Mouse (Mus musculus): ENCODE data around the gene Rgs2. TPM values are rescaled to one million over a fixed set of nuclear protein-coding genes. Genes with fewer than 3 reads are reported as not detected.

The Rgs2 gene
- polyA plus RNA-seq, 1 experiment from 2014 or later: 8.1 TPM

DNA sequence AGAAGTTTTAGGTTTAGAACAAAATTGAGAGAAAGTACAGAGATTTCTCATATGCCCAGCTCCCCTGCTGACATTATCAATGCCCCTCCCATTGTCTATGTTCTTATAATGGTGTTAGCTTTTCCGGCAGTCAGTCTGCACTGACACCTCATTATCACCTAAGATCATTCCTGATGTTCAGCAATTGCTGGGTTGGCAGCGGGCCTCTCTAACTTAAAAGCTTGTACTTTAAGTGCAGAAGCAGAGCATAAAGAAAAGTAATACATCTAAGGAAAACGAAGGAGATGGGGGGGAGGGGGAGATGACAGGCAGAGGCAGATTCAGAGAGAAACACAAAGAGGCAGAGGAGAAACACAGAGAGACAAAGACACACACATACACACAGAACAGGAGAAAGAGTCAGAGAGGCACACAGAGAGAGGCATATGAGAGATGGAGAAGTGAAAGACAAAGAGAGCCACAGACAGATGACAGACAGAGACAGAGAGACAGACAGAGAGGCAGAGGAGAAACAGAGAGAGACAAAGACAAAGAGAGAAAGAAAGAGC, 21.1 kb downstream of the Rgs2 start:
- no peak overlapping the region for H3K9ac ChIP-seq
- H3K4me2 ChIP-seq: no peak overlapping the region
- no peaks in the 10 kb centered on the region for H3K36me3 ChIP-seq
- no peaks in the 10 kb centered on the region for H3K4me1 ChIP-seq (replicated peaks)
- H3K27ac ChIP-seq: no peak overlapping the region
- no peaks in the 10 kb centered on the region for H3K9me3 ChIP-seq (replicated peaks)
- no peaks in the 10 kb centered on the region for H3K27me3 ChIP-seq
- DNase-seq (no peak), ATAC-seq (ENCODE audit: low read depth) (no peak)
- H3K4me3 ChIP-seq (replicated peaks): no peak overlapping the region
- WGBS (ENCODE audit: insufficient replicate concordance): 44% methylated on average over 3 of the region's 3 CpGs

DNA sequence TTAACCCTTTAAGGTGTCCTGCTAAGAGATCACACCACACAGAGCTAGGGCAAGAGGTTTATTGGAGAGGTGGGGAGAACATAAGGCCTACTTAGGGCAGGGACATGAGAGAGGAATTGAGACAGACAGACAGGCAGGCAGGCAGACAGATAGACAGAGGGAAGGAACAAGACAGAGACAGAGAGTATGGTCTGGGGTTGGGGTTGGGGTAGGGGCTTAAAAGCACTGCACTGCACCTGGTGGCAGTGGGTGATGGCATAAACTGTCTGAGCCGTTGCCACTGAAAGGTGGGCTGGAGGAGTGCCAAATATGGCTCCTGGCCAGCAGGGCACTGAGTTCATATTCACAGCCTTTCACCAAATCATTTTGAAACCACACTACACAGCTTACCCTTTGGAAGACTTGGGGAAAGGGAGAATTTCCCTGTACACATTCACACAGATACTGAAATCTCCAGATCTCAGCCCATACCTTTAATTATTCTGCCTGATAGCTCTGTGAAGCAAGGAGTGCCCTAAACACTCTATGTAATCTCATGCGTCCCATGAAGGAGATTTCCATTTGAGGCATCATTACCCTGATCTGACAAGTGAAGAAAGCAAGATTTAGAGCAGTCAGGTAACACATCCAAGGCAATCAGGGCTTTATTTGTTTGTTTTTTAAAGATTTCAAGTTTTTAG, 21.7 kb downstream of the Rgs2 start:
- Histone ChIP-seq H3K4me1 (replicated peaks) (no peaks in the 10 kb centered on the region), H3K9ac (no peak overlapping the region), H3K4me3 (replicated peaks) (no peak overlapping the region), H3K36me3 (no peaks in the 10 kb centered on the region), H3K27ac (no peak overlapping the region), H3K9me3 (replicated peaks) (no peaks in the 10 kb centered on the region), H3K4me2 (no peak overlapping the region), H3K27me3 (no peaks in the 10 kb centered on the region)
- ATAC-seq (ENCODE audit: low read depth) (no peak), DNase-seq (no peak)
- 43% methylated on average over 2 of the region's 2 CpGs for WGBS (ENCODE audit: insufficient replicate concordance)

DNA sequence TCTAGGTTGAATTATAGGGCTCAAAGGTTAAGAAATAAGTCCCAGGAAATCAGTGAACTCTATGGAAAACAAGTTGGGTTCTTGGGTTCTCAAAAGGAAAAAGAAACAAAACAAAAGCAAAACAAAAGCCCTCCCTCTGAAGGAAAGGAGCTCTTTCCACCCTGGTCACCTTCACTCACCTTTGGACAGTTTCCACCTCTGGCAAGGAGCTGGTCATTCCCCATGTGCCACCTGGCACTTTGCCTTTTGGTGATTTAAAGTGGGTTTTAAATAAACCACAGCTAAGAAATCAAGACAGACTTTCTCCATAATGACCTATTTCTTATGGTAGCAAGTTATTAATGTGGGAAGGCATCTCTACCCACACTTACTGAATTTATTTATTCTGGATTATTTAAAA, 23.1 kb downstream of the Rgs2 start:
- Histone ChIP-seq H3K27ac (no peak overlapping the region), H3K4me3 (replicated peaks) (no peak overlapping the region), H3K9ac (no peak overlapping the region), H3K27me3 (no peaks in the 10 kb centered on the region), H3K9me3 (replicated peaks) (no peaks in the 10 kb centered on the region), H3K4me1 (replicated peaks) (no peaks in the 10 kb centered on the region), H3K4me2 (no peak overlapping the region), H3K36me3 (no peaks in the 10 kb centered on the region)
- DNase-seq (no peak), ATAC-seq (ENCODE audit: low read depth) (no peak)

DNA sequence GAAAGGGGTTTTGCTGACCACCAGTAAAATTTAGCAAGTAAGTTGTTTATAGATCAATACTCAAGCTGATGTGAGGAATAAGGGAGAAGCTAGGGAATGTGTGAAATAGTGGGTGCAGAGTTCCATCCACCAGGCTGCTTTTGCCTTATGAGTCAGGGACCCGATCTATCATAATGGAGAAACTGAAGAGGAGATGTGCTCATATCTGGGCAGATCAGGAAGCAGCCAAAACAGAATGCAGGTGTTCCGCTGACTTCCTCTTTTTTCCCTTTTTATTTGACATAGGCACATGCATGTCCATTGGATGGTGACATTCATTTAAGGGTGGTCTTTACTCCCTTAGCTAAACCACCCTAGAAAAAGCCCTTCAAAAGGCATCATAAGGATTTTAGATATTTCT, 29.3 kb downstream of the Rgs2 start:
- DNase-seq: no peak
- Histone ChIP-seq H3K4me3 (replicated peaks) (no peak overlapping the region), H3K9me3 (replicated peaks) (no peaks in the 10 kb centered on the region), H3K4me1 (replicated peaks) (no peaks in the 10 kb centered on the region), H3K36me3 (no peaks in the 10 kb centered on the region), H3K27ac (no peak overlapping the region), H3K9ac (no peak overlapping the region), H3K27me3 (no peaks in the 10 kb centered on the region), H3K4me2 (no peak overlapping the region)
- ATAC-seq (ENCODE audit: low read depth): no peak
- WGBS (ENCODE audit: insufficient replicate concordance): 36% methylated on average over 2 of the region's 2 CpGs

DNA sequence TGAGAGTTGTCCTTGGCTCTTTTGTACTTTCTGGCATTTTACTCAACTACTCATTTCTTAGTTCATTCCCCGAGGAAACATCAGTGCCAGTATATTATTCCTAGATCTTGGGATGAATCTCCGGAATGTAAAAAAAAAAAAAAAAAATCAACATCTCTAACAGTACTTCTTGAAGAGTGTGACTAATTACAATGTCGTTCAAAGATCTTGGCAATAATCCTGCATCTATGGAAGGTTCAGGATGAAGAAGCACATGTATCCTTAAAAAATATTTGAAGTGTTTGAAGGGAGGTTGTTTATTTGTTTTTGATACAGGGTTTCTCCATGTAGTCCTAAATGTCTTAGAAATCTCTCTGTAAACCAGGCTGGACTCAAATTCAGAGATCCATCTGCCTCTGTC, 41.7 kb downstream of the Rgs2 start:
- no peak overlapping the region for H3K4me3 ChIP-seq (replicated peaks)
- no peaks in the 10 kb centered on the region for H3K9me3 ChIP-seq (replicated peaks)
- H3K4me2 ChIP-seq: no peak overlapping the region
- no peaks in the 10 kb centered on the region for H3K36me3 ChIP-seq
- 63% methylated on average over 3 of the region's 3 CpGs for WGBS (ENCODE audit: insufficient replicate concordance)
- no peak for DNase-seq
- ATAC-seq (ENCODE audit: low read depth): no peak
- H3K27ac ChIP-seq: no peak overlapping the region
- no peak overlapping the region for H3K9ac ChIP-seq
- H3K27me3 ChIP-seq: no peaks in the 10 kb centered on the region
- no peaks in the 10 kb centered on the region for H3K4me1 ChIP-seq (replicated peaks)

DNA sequence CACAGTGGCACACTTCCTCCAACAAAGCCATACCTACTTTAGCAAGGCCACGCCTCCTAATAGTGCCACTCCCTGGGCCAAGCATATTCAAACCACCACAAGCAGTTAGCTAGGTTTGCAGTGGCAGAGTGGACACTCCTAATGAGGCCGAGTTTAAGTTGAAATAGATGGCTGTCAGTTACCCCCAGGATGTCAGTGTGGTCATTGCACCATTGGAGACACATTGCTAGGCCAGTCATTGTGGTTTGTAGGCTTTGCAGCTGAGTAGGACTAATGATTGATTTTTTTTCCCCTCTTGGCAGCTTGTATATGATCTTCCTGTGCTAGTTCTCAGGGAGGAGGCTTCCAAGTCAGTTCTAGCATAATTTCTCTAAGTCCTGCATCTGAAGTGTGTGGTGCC, 43.6 kb downstream of the Rgs2 start:
- Histone ChIP-seq H3K9ac (no peak overlapping the region), H3K4me3 (replicated peaks) (no peak overlapping the region), H3K27ac (no peak overlapping the region), H3K36me3 (no peaks in the 10 kb centered on the region), H3K4me1 (replicated peaks) (no peaks in the 10 kb centered on the region), H3K9me3 (replicated peaks) (no peaks in the 10 kb centered on the region), H3K4me2 (no peak overlapping the region), H3K27me3 (no peaks in the 10 kb centered on the region)
- WGBS (ENCODE audit: insufficient replicate concordance): 47% methylated on average over 2 of the region's 2 CpGs
- DNase-seq (no peak), ATAC-seq (ENCODE audit: low read depth) (no peak)

DNA sequence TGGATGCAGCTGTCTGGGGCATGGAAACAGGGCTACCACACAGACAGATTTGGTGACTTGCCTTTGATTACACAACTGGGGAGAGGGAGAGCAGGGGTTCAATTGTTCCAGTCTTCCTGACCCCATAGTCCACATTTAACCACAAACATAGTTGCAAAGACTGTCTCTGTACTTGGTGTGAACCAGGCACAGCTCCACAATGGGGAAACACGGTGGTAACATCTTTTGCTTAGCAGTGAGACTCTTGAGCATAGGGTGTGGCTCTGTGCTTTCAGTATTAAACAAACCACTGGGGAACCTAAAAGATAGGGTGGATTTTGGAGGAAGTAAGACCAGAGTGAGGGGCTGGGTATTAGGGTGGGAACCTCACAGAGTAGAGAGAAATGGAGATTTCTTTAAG, 47.9 kb downstream of the Rgs2 start:
- ATAC-seq (ENCODE audit: low read depth) (no peak), DNase-seq (no peak)
- no peaks in the 10 kb centered on the region for H3K36me3 ChIP-seq
- no peak overlapping the region for H3K27ac ChIP-seq
- H3K9ac ChIP-seq: no peak overlapping the region
- H3K9me3 ChIP-seq (replicated peaks): no peaks in the 10 kb centered on the region
- no peak overlapping the region for H3K4me3 ChIP-seq (replicated peaks)
- H3K4me1 ChIP-seq (replicated peaks): no peaks in the 10 kb centered on the region
- 34% methylated on average over 1 of the region's 1 CpGs for WGBS (ENCODE audit: insufficient replicate concordance)
- no peaks in the 10 kb centered on the region for H3K27me3 ChIP-seq
- no peak overlapping the region for H3K4me2 ChIP-seq

DNA sequence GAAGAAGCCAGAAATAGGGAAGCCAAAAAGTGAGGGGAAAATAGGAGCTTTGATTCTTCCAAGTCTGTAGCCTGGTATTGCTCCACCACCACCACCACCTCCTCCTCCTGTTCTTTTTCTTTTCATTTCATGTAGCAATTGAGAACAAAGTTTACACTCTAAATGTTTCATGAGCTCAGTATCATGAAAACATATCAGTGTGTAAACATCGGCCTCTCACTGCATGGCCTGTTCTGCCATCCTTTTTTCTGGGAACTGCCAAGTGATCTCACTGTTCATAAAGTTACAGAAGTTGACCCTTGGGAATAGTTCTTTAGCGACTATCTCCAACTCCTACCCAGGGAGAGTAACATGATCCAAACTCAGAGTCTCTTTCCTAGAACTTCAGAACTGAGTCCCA, 51.1 kb downstream of the Rgs2 start:
- H3K4me1 ChIP-seq (replicated peaks): no peaks in the 10 kb centered on the region
- no peak for ATAC-seq (ENCODE audit: low read depth)
- H3K27ac ChIP-seq: no peak overlapping the region
- no peaks in the 10 kb centered on the region for H3K9me3 ChIP-seq (replicated peaks)
- H3K4me2 ChIP-seq: no peak overlapping the region
- no peak overlapping the region for H3K9ac ChIP-seq
- WGBS (ENCODE audit: insufficient replicate concordance): 77% methylated on average over 2 of the region's 2 CpGs
- no peaks in the 10 kb centered on the region for H3K36me3 ChIP-seq
- H3K4me3 ChIP-seq (replicated peaks): no peak overlapping the region
- no peak for DNase-seq
- no peaks in the 10 kb centered on the region for H3K27me3 ChIP-seq

Other genes starting within 250 kb of the Rgs2 start
- gene Trove2, start 227.1 kb downstream of the Rgs2 start, polyA plus RNA-seq (2015; fragmentation: Nextera tagmentation; extraction: Ambion mirVana): 1.9 and 2.9 TPM in 2 replicates
- 106 and 118 TPM in 2 replicates for gene Uchl5, start 226.9 kb downstream of the Rgs2 start, polyA plus RNA-seq (2015; fragmentation: Nextera tagmentation; extraction: Ambion mirVana)
- gene Rgs13, start 173.2 kb upstream of the Rgs2 start, polyA plus RNA-seq (2015; fragmentation: Nextera tagmentation; extraction: Ambion mirVana): not detected in 2 replicates
- gene Rgs1, start 245.1 kb upstream of the Rgs2 start, polyA plus RNA-seq (2015; fragmentation: Nextera tagmentation; extraction: Ambion mirVana): 0.48 and 0.51 TPM in 2 replicates